Mouse (Mus musculus): ENCODE measurements at regions not wholly inside any gene's neighbourhood (a gene's known extent, or its start where the extent isn't known, plus 50 kb on each side); places are given as distances from the start of the nearest gene placed in this dataset.

DNA sequence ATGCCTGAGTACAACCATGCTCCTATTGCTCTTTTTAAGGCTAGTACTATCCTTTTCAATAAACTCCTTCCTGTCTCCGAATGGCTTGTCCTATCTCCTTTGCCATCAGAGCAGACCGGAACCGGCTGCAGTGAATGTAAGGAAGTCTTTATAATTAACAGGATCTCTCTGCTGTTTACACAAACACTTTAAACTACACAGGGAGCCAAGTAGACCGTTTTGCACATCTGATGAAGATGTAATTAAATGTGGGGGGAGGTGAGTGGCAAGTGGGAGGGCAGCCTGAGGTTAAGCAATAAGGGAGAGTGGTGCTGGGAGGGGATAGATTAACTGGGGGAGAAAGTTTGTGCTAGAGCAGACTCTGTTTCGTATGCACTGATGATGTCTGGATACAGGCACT lies 561.9 kb downstream of the Dhx35 start:
- no peak for DNase-seq (ENCODE audit: low spot score)

GRCm38 (mm10) chr2:159361371-159361770 lies 566.8 kb downstream of the Dhx35 start:
- no peak for DNase-seq (ENCODE audit: low spot score)

DNA sequence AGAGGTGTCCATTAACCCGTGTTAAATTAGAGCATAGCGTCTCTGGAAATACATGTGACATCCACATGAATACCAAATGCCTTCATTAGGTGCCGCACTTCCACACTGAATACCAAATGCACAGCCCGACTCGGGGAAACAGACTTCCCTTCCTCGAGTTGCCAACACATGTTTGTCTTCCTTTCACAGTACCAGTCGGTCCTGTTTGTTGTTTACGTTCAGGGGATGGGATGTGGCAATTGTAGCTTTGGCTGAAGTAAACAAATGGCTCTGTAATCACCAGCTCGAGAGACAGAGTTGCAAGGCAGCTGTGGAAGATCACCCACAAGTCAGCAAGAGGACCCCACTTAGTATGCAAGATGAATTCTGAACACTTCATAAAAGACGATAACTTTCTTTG lies 598.3 kb downstream of the Dhx35 start:
- no peak for DNase-seq (ENCODE audit: low spot score)

GRCm38 (mm10) chr2:159401421-159402100 lies 607.0 kb downstream of the Dhx35 start:
- DNase-seq (ENCODE audit: low spot score), result no peak

GRCm38 (mm10) chr2:159404940-159405339 lies 610.3 kb downstream of the Dhx35 start:
- DNase-seq (ENCODE audit: low spot score), result no peak

DNA sequence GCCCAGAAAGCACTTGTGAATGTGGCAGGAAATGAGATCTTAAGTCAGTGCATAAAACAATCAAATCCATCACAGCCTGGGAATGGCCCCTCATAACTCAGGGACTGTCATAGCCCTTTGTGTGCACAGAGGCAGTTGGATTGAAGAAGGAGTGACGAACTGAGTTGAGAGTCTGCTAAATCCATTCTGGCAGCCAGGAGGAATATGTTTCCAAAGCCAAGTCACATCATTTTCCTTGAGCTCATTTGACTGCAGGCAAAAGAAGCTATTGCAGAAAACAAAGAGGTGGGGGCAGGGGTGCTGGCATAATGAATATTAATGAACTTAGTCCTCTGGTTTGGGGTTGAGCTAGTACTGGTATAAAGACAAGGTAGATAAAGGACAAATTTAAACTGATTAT lies 620.0 kb downstream of the Dhx35 start:
- no peak for DNase-seq (ENCODE audit: low spot score)

DNA sequence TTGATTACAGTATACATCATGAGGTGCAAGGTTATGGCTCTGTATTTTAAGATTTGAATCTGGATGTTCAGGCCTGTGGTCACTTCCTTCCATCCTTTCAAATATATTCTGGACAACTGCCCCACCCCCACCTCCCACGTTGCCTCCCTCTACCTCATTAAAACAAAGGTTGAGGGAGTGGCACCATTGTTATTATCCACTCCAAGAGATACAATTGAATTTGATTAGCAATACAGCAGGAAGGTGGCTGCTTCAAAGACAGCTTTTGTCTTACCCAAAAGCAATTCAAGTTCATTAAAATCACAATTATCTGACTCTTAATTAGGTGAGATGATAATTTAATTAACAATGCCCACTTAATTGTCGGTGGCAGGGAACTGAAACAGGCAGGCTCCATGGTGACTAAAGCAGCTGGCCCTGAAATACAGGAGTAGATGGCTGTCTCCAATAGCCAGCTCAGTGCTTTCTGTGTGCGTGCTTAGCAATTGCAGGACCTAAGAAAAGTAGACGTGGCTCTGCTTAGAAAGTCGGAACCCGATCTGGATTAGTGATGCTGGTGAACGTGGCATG lies 623.8 kb downstream of the Dhx35 start:
- DNase-seq (ENCODE audit: low spot score), result no peak

- peak; percentile 11 for DNase-seq (ENCODE audit: low spot score)
Measured at GRCm38 (mm10) chr2:159422281-159422937, 627.8 kb downstream of the Dhx35 start.

DNA sequence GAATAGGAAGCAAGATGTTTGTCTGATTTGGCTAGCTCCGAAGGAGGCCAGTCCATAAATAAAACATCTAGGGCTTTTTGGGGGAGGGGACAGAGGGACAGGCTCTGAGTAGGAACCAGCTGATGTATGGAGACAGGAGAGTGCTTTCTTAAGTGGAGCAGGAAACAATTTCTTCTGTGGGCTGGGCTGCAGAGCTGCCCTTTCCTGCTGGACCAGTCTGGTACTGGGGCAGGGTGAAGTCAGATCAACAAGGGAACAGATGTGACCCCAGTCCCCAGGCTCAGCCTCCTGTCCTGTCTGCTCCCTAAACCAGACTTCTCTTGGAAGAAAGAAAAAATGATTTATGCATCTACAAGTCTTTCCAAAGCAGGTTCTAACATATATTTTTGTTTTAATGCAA lies 633.6 kb downstream of the Dhx35 start:
- DNase-seq (ENCODE audit: low spot score), result no peak

DNA sequence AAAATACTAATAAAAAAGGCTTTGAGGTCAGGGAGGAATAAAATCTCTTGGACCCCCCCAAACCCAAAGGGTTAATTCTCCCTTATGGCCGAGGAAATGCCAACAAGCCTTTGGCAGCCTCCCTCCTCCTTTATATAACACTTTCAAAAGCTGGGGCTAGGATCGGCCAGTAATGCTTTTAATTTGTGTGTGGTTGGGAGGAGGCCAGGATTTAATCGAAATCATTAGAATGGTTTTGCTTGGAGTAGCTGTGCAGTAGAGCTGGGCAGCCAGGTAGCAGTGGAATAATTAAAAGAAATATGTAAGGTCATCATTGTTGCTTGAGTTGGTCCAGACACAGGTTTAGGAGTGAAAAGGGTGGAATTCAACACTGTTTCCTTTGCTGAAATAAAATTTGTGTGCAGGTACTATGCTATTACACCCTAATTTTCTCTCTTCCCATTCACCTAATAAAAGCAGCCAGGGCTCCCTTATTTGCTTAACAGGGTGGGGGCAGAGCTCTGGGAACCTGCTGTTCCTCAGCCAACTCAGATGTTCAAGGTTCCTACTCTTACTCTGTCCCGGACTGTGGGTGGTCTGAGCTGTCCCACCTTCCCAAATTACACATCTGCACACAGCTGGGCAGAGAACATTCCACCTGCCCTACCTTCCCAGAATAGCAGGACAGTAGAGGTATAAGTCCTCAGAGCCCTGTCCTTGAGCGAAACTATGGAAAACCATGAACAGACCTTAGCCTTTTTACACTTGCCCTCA lies 636.1 kb downstream of the Dhx35 start:
- no peak for DNase-seq (ENCODE audit: low spot score)

- no peak for DNase-seq (ENCODE audit: low spot score)
Measured at GRCm38 (mm10) chr2:159438961-159439360, 644.4 kb downstream of the Dhx35 start.

GRCm38 (mm10) chr2:159443581-159443980 lies 649.0 kb downstream of the Dhx35 start:
- no peak for DNase-seq (ENCODE audit: low spot score)

DNA sequence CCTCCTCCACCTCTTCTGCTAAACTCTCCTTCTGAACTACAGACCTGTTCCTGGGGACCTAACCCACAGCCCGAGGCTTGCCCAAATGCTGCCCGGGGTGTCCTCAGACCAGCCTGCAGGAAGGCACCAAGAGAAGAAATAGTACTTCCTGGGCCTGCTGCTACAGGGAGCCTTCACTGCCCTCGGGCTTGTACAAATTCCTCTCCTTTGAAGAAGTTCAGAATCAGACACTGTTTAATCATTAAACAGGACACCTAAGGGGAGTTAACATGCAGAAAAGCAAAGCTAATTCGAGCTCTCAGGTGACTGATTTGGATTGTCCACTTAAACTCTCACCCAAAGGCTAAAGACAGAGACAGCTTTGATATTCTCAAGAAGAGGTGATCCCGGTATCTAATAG lies 651.8 kb downstream of the Dhx35 start:
- no peak for DNase-seq (ENCODE audit: low spot score)

GRCm38 (mm10) chr2:159446886-159447285 lies 652.3 kb downstream of the Dhx35 start:
- DNase-seq (ENCODE audit: low spot score), result no peak

DNA sequence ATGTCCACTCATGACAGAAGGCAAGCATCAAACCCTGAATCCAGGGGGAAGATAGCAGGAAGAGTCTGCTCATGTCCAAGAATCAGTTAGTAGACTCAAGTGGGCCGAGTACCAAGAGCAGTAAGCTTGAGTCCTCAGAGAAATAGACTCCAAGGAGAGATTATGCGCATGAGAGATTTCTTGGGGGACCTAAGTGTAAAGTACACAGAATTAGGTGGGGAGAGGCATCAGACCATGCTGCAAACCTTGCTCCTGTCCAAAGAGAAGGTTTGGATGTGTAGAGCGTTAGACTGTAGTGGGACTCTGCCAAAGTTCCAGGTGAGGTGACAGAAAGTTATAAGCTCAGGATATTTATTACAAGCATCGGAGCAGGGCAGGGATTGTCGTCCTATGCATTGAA lies 654.4 kb downstream of the Dhx35 start:
- DNase-seq (ENCODE audit: low spot score), result no peak

- no peak for DNase-seq (ENCODE audit: low spot score)
Measured at GRCm38 (mm10) chr2:159451439-159451838, 656.8 kb downstream of the Dhx35 start.

DNA sequence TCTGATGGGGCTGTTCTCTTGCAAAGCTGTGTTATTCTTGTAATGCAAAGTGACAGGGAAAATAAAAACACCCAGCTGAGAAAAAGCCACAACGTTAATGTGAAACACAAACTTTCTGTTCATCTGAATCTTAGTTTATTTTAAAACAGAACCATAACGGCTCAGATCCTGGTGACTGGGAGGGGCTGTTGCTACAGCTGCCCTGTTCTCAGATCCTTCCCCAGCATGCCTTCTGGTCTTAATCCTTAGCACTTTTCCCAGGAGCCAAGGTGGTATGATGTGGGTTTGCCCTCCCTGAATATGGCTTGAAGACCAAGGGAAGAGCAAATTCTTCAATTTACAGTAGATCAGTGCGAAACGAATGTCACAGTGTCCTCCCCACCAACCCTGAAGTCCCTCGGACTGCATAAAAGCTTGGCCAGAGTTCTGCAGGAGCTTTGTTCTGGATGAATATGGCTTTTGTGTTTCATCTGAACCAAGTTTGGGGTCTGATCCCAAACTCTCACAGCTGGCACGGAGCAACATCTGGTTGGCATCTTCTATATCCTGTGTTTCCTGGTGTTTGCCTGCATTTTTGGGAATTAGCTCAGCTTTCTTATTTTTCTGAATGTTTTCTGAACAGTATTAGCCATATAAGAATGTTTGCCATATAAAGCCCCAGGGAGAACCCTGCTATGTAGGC lies 686.9 kb downstream of the Dhx35 start:
- DNase-seq (ENCODE audit: low spot score), result no peak

GRCm38 (mm10) chr2:159491090-159491489 lies 696.5 kb downstream of the Dhx35 start:
- peak; percentile 52 for DNase-seq (ENCODE audit: low spot score)

- DNase-seq (ENCODE audit: low spot score), result no peak
Measured at GRCm38 (mm10) chr2:159498691-159499090, 704.1 kb downstream of the Dhx35 start.

GRCm38 (mm10) chr2:159501039-159501438 lies 706.4 kb downstream of the Dhx35 start:
- DNase-seq (ENCODE audit: low spot score), result no peak

- no peak for DNase-seq (ENCODE audit: low spot score)
Measured at GRCm38 (mm10) chr2:159519066-159519465, 724.5 kb downstream of the Dhx35 start.

DNA sequence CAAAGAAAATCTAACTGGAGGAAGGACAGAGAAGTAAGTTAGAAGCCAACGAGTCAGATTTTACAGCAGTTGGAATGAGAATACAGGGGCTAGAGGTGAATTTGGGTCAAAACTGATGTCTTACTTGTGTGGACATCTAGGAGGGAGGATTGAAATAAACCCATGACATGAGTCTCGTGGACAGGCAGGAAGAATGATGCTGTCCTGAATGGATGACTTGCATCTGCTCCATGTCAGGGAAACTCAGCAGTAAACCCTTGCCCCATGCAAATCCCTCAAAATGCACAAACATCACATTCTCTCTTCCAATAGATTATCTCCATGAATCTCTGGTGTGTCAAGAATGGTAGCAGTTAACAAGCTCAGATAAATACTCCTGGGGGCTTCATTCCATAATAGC lies 729.1 kb downstream of the Dhx35 start:
- DNase-seq (ENCODE audit: low spot score), result no peak

All from ovary, postnatal 14 days (tissue).